Mouse (Mus musculus) liver, embryonic 15.5 days (tissue): Measurements from ENCODE around the gene Lrig3. TPM values are rescaled to one million over a fixed set of nuclear protein-coding genes. Genes with fewer than 3 reads are reported as not detected.

ENCODE experiments used
- ATAC-seq: fragments of 200-750 bp; cut with Nextera tagmentation; 2 replicates; pipeline ENCODE4 v1.8.0; 2017; ENCODE audit warnings: moderate number of reproducible peaks, mild to moderate bottlenecking, moderate library complexity; ENCODE audit not compliant: insufficient read depth
- H3K27ac ChIP-seq: fragments of 300-500 bp; sonication (generic); replicated peaks from 2 replicates; pipeline ENCODE4 v1.5.1; 2015; ENCODE audit warnings: mild to moderate bottlenecking, inconsistent platforms
- H3K27me3 ChIP-seq: fragments of 300-500 bp; sonication (generic); 2 replicates; pipeline ENCODE4 v1.6.1; 2015; ENCODE audit warnings: mild to moderate bottlenecking, inconsistent platforms
- H3K36me3 ChIP-seq: fragments of 300-500 bp; sonication (generic); replicated peaks from 2 replicates; pipeline ENCODE4 v1.6.1; 2015; ENCODE audit warnings: moderate library complexity, mild to moderate bottlenecking, inconsistent platforms
- H3K4me1 ChIP-seq: fragments of 300-500 bp; sonication (generic); replicated peaks from 2 replicates; pipeline ENCODE4 v1.6.1; 2015; ENCODE audit warnings: inconsistent platforms
- H3K4me2 ChIP-seq: fragments of 300-500 bp; sonication (generic); 2 replicates; pipeline ENCODE4 v1.6.1; 2015; ENCODE audit warnings: moderate library complexity, mild to moderate bottlenecking, inconsistent platforms
- H3K4me3 ChIP-seq: fragments of 300-500 bp; sonication (generic); replicated peaks from 2 replicates; pipeline ENCODE4 v1.5.1; 2015; ENCODE audit warnings: mild to moderate bottlenecking, inconsistent platforms
- H3K9ac ChIP-seq: fragments of 300-500 bp; sonication (generic); 2 replicates; pipeline ENCODE4 v1.6.1; 2015; ENCODE audit warnings: moderate library complexity, mild to moderate bottlenecking, inconsistent platforms
- H3K9me3 ChIP-seq: fragments of 300-500 bp; sonication (generic); replicated peaks from 2 replicates; pipeline ENCODE4 v1.6.1; 2016; ENCODE audit warnings: inconsistent platforms
- WGBS: fragments of 180-500 bp; shearing (Covaris S2); methylation state at CpG from one replicate; pipeline ENCODE4 v1.1.7; 2015; ENCODE audit warnings: mixed read lengths; ENCODE audit not compliant: insufficient replicate concordance; 5-methylcytosine and 5-hydroxymethylcytosine counted together
- polyA plus RNA-seq: library from polyadenylated mRNA; unstranded; fragments of >200 nt; fragmentation: Nextera tagmentation; extraction: Ambion mirVana; gene quantifications from 2 replicates; pipeline ENCODE4 v1.2.1, GENCODE M21; 2015

Lrig3 gene
- polyA plus RNA-seq, 1 experiment from 2014 or later, result 0.85 TPM

DNA sequence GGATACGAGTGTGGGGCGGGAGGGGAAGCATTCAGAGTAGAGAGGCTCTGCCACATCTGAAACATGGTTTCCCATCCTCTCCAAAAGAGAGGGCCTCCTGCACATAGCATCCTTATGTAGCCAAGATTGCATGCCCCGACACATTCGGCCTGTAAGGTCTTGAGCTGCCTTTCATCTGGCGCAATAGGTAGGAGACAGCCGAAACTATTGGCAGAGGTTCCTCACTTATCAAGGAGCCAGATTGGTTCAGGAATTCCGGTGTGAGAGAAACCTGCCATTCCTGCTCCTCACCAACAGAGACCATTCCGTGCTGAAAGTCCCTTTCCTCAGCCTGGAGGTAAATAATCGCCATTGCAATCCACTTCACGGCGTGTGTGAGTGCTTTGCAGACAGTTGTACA lies 22.1 kb downstream of the Lrig3 start:
- Histone ChIP-seq H3K9ac (no peak overlapping the region), H3K36me3 (no peaks in the 10 kb centered on the region), H3K9me3 (no peaks in the 10 kb centered on the region), H3K27ac (no peak overlapping the region), H3K4me2 (no peak overlapping the region), H3K27me3 (no peaks in the 10 kb centered on the region), H3K4me1 (no peaks in the 10 kb centered on the region), H3K4me3 (no peak overlapping the region)
- ATAC-seq, result no peak
- 72% methylated on average over 11 of the region's 11 CpGs for WGBS

DNA sequence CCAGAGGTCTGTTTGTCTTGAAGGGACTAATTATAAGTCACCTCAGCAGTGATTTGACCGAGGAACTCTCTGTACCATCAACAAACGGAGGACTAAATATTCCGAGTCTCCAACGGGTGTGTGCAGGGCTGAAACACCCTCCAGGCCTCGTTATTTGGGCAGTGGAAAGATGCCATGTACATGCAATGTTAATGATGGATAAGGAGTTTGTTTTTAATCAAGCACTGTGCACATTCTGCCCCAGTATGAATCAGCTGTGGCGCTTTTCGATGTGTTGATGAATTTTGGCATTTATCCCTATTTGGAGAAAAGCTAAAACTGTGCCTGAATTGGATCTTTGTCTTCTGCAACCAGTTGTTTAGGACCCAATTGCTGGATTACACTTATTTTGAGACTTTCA lies 23.9 kb downstream of the Lrig3 start:
- Histone ChIP-seq H3K9ac (no peak overlapping the region), H3K27ac (no peak overlapping the region), H3K9me3 (no peaks in the 10 kb centered on the region), H3K4me2 (no peak overlapping the region), H3K4me3 (no peak overlapping the region), H3K36me3 (no peaks in the 10 kb centered on the region), H3K4me1 (no peaks in the 10 kb centered on the region), H3K27me3 (no peaks in the 10 kb centered on the region)
- 60% methylated on average over 7 of the region's 7 CpGs for WGBS
- no peak for ATAC-seq

DNA sequence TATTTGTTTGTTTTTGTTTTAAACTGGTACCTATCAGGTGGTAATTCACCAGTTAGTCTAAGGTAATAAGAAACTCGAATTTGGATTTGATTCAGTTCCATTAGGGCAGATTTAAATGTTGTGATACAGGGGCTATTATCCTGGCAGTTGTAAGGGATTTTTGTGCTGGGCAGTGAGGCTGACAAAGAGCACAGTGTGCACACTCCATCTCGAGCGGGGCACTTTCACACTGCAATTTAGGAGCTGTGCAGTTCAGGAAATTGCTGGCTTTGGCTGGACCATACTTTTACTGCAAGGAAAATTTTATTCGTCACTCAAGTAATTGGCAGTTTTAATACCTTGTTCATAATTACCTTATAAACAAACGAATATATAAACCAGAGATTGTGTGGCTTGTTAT lies 24.4 kb downstream of the Lrig3 start:
- no peaks in the 10 kb centered on the region for H3K9me3 ChIP-seq
- H3K4me3 ChIP-seq, result no peak overlapping the region
- no peaks in the 10 kb centered on the region for H3K4me1 ChIP-seq
- no peaks in the 10 kb centered on the region for H3K27me3 ChIP-seq
- no peak overlapping the region for H3K4me2 ChIP-seq
- H3K27ac ChIP-seq, result no peak overlapping the region
- no peaks in the 10 kb centered on the region for H3K36me3 ChIP-seq
- no peak overlapping the region for H3K9ac ChIP-seq
- no peak for ATAC-seq
- 48% methylated on average over 5 of the region's 5 CpGs for WGBS

DNA sequence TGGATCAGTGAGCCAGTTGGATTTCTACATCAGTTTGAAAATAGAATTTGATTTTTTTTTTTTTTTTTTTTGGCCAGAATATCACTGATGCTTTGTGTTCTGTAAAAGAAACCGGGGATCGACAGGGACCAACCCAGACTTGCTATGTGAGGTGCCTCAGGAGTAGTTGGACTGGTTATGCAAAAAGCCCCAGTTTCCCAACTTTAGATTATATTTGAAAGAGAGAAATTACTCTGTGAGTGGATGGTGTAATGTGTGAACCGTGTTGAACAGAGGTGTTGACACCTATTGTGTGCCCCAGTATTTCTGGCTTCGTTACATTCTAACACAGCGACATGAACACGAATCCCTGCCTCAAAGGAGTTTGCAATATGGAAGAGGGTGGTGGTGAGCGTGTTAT lies 25.9 kb downstream of the Lrig3 start:
- Histone ChIP-seq H3K4me3 (no peak overlapping the region), H3K27ac (no peak overlapping the region), H3K9ac (no peak overlapping the region), H3K4me1 (no peaks in the 10 kb centered on the region), H3K4me2 (no peak overlapping the region), H3K9me3 (no peaks in the 10 kb centered on the region), H3K36me3 (no peaks in the 10 kb centered on the region), H3K27me3 (no peaks in the 10 kb centered on the region)
- no peak for ATAC-seq
- WGBS, result 81% methylated on average over 7 of the region's 7 CpGs

DNA sequence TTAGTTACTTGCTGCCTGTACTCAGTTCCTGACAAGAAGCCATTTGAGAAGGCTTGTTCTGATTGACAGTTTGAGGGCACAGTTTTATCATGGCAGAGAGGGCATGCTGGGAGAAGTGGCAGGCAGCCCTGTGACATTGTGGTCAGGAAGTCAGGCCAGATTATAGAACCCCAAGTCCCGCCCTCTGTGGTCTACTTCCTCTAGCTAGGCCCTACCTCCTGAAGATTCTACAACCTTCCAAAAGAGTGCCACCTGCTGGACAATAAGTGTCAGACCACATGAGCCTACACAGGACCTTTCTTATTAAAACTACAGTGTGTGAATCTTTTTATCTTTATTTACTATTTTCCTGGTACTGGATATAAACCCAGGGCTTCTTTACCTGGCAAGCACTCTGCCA lies 28.9 kb downstream of the Lrig3 start:
- Histone ChIP-seq H3K9ac (no peak overlapping the region), H3K27me3 (no peaks in the 10 kb centered on the region), H3K4me2 (no peak overlapping the region), H3K27ac (no peak overlapping the region), H3K9me3 (no peaks in the 10 kb centered on the region), H3K36me3 (no peaks in the 10 kb centered on the region), H3K4me1 (no peaks in the 10 kb centered on the region), H3K4me3 (no peak overlapping the region)
- WGBS, result 4% methylated on average over 1 of the region's 1 CpGs
- ATAC-seq, result peak; percentile 47

DNA sequence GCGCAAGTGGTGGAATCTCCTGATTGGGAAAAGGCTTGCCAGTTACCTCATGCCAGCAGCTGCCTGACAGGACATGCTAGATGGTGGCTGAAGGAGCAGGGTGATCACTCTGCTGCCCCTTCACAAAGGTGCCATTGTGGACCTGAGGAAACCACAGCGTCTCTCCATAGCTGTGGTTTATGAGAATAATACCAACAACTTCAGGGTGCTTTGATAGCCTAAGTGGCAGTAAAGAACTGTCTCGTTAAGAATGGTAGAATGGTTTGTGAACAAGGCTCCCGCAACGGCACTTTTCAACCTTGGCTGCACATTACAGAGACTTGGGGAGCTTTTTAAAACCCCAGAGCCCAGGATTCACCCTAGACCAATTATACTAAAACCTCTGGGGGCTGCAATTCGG lies 29.7 kb downstream of the Lrig3 start:
- Histone ChIP-seq H3K4me1 (no peaks in the 10 kb centered on the region), H3K4me2 (no peak overlapping the region)
- 75% methylated on average over 6 of the region's 6 CpGs for WGBS

DNA sequence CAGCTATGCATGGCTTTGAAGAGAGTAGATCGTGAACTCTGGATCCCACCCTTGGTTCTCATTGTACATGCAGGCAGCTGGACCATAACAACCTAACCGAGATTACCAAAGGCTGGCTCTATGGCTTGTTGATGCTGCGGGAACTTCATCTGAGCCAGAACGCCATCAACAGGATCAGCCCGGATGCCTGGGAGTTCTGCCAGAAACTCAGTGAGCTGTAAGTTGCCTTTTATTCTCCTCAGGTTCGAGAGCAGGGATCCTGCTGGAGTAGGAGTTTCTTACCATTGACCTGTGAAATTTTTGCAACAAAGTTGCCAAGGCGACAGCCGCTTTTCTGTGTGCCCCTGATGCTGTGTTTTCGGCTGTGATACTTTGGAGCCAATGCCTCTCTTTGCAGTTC lies 31.0 kb downstream of the Lrig3 start:
- Histone ChIP-seq H3K9ac (no peak overlapping the region), H3K9me3 (no peaks in the 10 kb centered on the region), H3K4me3 (no peak overlapping the region), H3K27ac (no peak overlapping the region), H3K4me2 (no peak overlapping the region), H3K36me3 (no peaks in the 10 kb centered on the region), H3K27me3 (no peaks in the 10 kb centered on the region), H3K4me1 (no peaks in the 10 kb centered on the region)
- no peak for ATAC-seq
- WGBS, result 74% methylated on average over 9 of the region's 9 CpGs

More for the DNA sequence above, 29.7 kb downstream of the Lrig3 start:
- H3K27me3 ChIP-seq, result no peaks in the 10 kb centered on the region
- H3K9me3 ChIP-seq, result no peaks in the 10 kb centered on the region
- no peak overlapping the region for H3K27ac ChIP-seq
- H3K9ac ChIP-seq, result no peak overlapping the region
- no peak overlapping the region for H3K4me3 ChIP-seq
- no peak for ATAC-seq
- no peaks in the 10 kb centered on the region for H3K36me3 ChIP-seq

DNA sequence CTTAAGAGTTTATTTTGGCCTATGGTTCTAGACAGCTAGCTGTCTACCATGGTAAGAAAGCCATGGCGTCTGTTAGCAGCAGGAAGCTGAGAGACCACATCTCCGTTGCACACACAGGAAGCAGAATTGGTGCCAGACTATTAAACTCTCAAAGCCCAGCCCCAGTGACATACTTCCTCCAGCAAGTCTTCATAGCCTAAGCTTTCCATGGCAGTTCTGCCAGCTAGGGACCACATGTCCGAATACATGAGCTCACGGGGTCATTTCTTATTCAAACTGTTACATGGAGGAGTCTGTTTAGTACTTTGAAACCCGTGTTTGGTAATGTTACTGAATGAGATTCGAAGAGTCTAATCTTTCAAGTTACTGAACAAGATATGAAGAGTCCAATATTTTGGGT lies 33.6 kb downstream of the Lrig3 start:
- whole genome bisulfite sequencing, result 71% methylated on average over 6 of the region's 6 CpGs
- no peaks in the 10 kb centered on the region for H3K9me3 ChIP-seq
- no peak overlapping the region for H3K27ac ChIP-seq
- no peaks in the 10 kb centered on the region for H3K27me3 ChIP-seq
- no peak overlapping the region for H3K4me3 ChIP-seq
- H3K36me3 ChIP-seq, result no peaks in the 10 kb centered on the region
- H3K4me2 ChIP-seq, result no peak overlapping the region
- no peaks in the 10 kb centered on the region for H3K4me1 ChIP-seq
- H3K9ac ChIP-seq, result no peak overlapping the region
- no peak for ATAC-seq

DNA sequence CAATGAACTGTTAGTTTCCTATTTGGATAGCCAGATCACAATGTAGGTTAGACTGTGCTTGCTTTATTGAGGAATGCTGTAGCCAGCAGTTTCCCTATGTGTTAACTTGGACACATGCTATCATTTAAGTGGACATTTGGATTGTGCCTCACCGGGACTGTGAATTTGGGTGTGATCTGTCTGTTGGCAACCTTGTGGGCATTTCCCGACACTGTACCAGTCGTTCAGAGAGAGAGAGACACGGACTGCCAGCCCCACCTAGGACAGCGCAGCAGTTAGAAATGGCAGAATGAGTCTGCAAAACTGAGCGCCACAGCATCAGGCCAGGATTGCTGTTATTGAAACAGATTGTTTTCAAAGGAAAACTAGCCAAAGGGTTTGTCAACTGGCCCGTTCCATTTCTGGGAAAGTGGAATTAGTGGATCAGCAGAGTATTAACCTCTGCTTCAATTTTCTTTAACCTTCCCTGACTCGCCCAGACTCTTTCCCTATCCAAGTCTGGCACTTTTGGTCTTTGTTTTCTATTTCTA lies 35.0 kb downstream of the Lrig3 start:
- WGBS, result 71% methylated on average over 8 of the region's 8 CpGs
- H3K36me3 ChIP-seq, result no peaks in the 10 kb centered on the region
- no peak overlapping the region for H3K4me2 ChIP-seq
- H3K4me1 ChIP-seq, result no peaks in the 10 kb centered on the region
- no peak for ATAC-seq
- H3K27me3 ChIP-seq, result no peaks in the 10 kb centered on the region
- H3K9ac ChIP-seq, result no peak overlapping the region
- H3K9me3 ChIP-seq, result no peaks in the 10 kb centered on the region
- no peak overlapping the region for H3K4me3 ChIP-seq
- H3K27ac ChIP-seq, result no peak overlapping the region

DNA sequence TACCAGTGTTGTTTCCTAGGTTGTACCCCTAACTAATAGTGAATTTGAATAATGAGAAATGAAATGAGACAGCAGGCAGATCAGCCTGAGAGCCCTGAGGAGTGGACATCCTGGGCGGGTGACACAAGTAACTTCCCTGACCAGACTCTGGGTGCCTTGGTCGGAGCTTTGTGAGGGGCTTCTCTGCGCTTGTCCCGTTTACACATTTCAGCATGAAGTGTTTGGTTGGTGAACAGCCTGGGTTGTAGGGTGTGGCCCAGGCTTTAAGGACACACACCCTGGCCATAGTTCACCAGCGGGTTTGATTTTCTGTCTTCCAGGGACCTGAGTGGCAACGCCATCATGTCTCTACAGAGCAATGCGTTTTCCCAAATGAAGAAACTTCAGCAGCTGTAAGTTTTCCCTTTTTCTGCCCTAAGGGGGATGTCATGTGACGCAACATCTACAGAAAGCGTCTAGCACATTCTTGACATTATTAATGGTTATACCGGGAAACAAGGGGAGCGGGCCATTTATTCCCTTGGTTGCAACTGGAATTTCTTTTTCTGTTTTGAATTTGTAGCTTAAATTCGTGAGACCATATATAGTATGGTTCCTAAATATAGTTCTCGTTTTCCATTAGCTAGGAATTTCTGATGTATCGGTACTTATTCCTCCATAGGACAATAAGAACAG lies 36.2 kb downstream of the Lrig3 start:
- H3K4me3 ChIP-seq, result no peak overlapping the region
- no peak overlapping the region for H3K27ac ChIP-seq
- ATAC-seq, result no peak
- no peaks in the 10 kb centered on the region for H3K27me3 ChIP-seq
- H3K36me3 ChIP-seq, result no peaks in the 10 kb centered on the region; the same call in 1 of the 2 replicates
- H3K4me2 ChIP-seq, result no peak overlapping the region
- no peaks in the 10 kb centered on the region for H3K9me3 ChIP-seq
- H3K9ac ChIP-seq, result no peak overlapping the region
- WGBS, result 80% methylated on average over 14 of the region's 14 CpGs
- no peaks in the 10 kb centered on the region for H3K4me1 ChIP-seq

DNA sequence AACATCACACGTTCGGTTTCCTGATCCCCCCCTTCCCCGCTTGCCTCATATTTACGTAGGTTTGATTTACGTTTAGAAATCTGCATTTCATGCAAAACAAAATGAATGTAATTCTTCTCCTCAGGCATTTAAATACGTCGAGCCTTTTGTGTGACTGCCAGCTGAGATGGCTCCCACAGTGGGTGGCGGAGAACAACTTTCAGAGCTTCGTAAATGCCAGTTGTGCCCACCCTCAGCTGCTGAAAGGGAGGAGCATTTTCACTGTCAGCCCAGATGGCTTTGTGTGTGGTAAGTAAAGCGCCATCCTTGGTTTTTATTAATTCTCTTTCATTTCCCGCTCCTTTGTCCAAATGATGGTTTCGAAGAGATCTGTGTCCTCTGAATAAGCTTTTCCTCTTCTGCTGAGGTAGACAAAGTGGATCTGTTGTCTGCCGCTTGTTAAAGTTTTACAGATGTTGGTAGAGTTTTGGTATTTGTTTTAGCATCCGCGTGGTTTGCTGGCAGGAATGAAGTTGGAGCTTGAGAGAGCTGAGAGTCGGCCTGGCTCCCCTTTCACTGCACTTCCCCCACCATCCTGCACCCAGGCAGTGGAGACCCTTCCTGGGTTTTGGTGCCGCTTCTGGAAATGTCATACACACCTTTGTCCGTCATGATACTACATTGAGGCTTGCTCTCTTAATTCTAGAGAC lies 37.0 kb downstream of the Lrig3 start:
- Histone ChIP-seq H3K9ac (no peak overlapping the region), H3K4me3 (no peak overlapping the region), H3K4me1 (no peaks in the 10 kb centered on the region), H3K4me2 (no peak overlapping the region), H3K27ac (peak overlapping the region; percentile 49; the same call in 1 of the 2 replicates), H3K27me3 (no peaks in the 10 kb centered on the region), H3K9me3 (no peaks in the 10 kb centered on the region), H3K36me3 (no peaks in the 10 kb centered on the region; the same call in 1 of the 2 replicates)
- 72% methylated on average over 18 of the region's 18 CpGs for WGBS
- no peak for ATAC-seq
